Mouse (Mus musculus) kidney, adult 2 months (tissue): ENCODE results near the gene Tardbp. TPM values are rescaled to one million over a fixed set of nuclear protein-coding genes. Genes with fewer than 3 reads are reported as not detected.

ENCODE experiments used
- DNase-seq: peaks from one replicate; pipeline ENCODE4 v3.0.0; 2021
- H3K27ac ChIP-seq: fragments of 200-500 bp; 2 replicates; pipeline ENCODE4 v1.5.1; 2012; ENCODE audit warnings: low read depth, low read length, control low read depth, inconsistent platforms; ENCODE audit not compliant: insufficient read depth
- H3K27me3 ChIP-seq: fragments of 200-500 bp; replicated peaks from 2 replicates; pipeline ENCODE4 v1.6.1; 2012; ENCODE audit warnings: mild to moderate bottlenecking, moderate library complexity, low read length, inconsistent platforms; ENCODE audit not compliant: control insufficient read depth, insufficient read depth
- H3K36me3 ChIP-seq: fragments of 200-500 bp; 2 replicates; pipeline ENCODE4 v1.6.1; 2012; ENCODE audit warnings: mild to moderate bottlenecking, moderate library complexity, low read length, inconsistent platforms; ENCODE audit not compliant: control insufficient read depth, insufficient read depth
- H3K4me1 ChIP-seq: fragments of 200-500 bp; 2 replicates; pipeline ENCODE4 v1.6.1; 2011; ENCODE audit warnings: low read length; ENCODE audit not compliant: control insufficient read depth, insufficient read depth
- H3K4me3 ChIP-seq: fragments of 200-500 bp; 2 replicates; pipeline ENCODE4 v1.5.1; 2011; ENCODE audit warnings: mild to moderate bottlenecking, low read depth, low read length, control low read depth; ENCODE audit not compliant: insufficient read depth
- CTCF ChIP-seq: fragments of 200-500 bp; conservative IDR thresholded peaks from 2 replicates; pipeline ENCODE4 v1.5.1; 2011; ENCODE audit warnings: low read depth, mild to moderate bottlenecking, control low read depth, low read length, moderate library complexity, mixed read lengths; ENCODE audit not compliant: insufficient read depth, insufficient read length
- POLR2A ChIP-seq: fragments of 200-500 bp; IDR thresholded peaks from one replicate; pipeline ENCODE4 v1.6.1; 2011; ENCODE audit warnings: low read depth, low read length, control low read depth
- WGBS: fragments of 180-500 bp; shearing (Covaris S2); methylation state at CpG from one replicate; pipeline ENCODE4 v1.1.7; 2018; 5-methylcytosine and 5-hydroxymethylcytosine counted together
- polyA plus RNA-seq: library from polyadenylated mRNA; depleted of rRNA; stranded (reverse); fragments of >200 nt; gene quantifications from 2 replicates; pipeline ENCODE4 v1.2.3, GENCODE M21; 2012

Tardbp gene
- polyA plus RNA-seq, 1 experiment: 93.3 TPM

DNA sequence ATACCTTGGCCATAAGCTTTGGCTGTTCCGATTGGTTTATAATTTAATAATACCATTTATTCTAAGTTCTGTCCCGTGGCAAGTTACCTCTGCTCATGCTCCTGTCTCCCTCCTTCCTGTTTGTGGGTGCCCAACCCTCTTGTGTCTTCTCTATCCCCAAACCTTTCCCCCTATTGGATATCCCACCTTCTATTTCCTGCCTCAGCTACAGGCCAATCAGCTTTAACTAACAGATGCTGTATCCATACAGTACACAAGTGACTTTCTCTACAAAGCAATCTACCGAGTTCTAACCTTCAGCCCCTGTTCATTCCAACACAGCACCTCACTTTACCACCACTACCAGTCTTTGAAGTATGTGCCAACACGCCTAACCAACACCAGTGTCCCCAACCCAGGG, 3.2 kb downstream of the Tardbp start:
- WGBS: 69% methylated on average over 4 of the region's 4 CpGs
- H3K36me3 ChIP-seq: peaks cover 26% of the 10 kb centered on the region
- 0 out of 2 replicates have a peak overlapping the region, but pooled peaks have one; percentile 17 for H3K27ac ChIP-seq
- no peaks in the 10 kb centered on the region for H3K27me3 ChIP-seq
- no peak for DNase-seq
- no peak for TF ChIP-seq POLR2A
- no peak for TF ChIP-seq CTCF
- no peak overlapping the region for H3K4me3 ChIP-seq
- peaks cover 24% of the 10 kb centered on the region; the same call in 1 of the 2 replicates for H3K4me1 ChIP-seq

DNA sequence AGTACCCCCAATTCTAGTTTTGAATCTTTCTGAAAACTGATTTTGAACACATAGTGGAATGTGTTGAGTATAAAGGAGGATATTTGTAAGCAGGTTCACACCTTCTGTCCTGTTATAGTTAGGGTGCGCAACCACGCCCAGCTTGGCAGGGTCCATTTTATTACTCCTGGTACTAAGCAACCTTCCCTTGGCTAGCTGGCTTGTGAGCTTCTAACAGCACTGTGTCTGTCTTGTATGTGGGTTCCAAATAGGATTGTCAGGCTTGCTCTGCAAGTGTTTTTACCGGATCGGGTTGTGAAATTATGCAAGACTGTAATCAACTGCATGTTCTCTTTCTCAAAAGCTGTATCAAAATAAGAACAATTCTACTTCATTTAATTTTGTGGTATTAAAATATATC, 4.3 kb downstream of the Tardbp start:
- Histone ChIP-seq H3K36me3 (peaks cover 30% of the 10 kb centered on the region), H3K4me3 (no peak overlapping the region), H3K4me1 (peaks cover 24% of the 10 kb centered on the region; the same call in 1 of the 2 replicates), H3K27me3 (no peaks in the 10 kb centered on the region), H3K27ac (peak overlapping the region; percentile 4; the same call in 1 of the 2 replicates)
- no peak for DNase-seq
- 72% methylated on average over 4 of the region's 4 CpGs for WGBS
- no peak for TF ChIP-seq CTCF
- TF ChIP-seq POLR2A: no peak

DNA sequence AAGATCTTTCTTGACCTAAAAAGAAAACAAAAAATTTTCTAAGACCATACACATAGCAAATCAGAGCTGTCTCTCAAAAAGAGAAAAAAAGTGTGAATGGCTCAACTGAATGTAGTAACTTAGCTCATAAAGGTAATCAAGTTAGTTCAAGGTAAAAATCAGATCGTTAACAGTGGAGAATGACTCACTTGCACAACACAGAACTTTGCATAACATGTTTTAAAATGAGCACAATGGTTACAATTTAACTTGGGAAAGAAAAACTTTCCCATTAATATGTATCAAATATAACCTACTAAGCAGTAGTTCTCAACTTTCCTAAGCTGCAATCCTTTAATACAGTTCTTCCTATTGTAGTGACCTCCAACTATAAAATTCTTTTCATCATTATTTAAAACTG, 6.1 kb downstream of the Tardbp start:
- Histone ChIP-seq H3K27me3 (no peaks in the 10 kb centered on the region), H3K4me3 (no peak overlapping the region), H3K36me3 (peaks cover 33% of the 10 kb centered on the region), H3K4me1 (peaks cover 21% of the 10 kb centered on the region; the same call in 1 of the 2 replicates), H3K27ac (peak overlapping the region; percentile 87)
- TF ChIP-seq POLR2A: no peak
- TF ChIP-seq CTCF: no peak
- peak; percentile 50 for DNase-seq
- WGBS: 39% methylated on average over 1 of the region's 1 CpGs

DNA sequence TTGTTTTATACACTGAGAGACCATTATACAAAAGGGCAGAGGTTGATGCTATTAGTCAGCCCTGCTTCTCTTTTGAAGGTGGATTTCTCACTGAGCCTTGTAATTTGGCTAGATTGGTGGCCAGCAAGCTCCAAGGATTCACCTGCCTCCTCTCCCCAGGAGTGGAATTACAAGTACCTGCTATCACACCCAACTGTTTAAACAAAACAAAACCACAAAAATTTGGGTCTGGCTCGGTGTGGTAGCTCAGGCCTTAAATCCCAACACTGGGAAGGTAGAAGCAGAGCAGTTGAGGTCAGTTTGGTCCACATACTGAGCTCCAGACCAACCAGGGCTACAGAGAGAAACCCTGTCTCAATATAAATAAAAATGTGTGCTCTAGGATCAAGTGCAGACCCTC, 7.0 kb downstream of the Tardbp start:
- Histone ChIP-seq H3K27me3 (no peaks in the 10 kb centered on the region), H3K4me1 (peaks cover 18% of the 10 kb centered on the region; the same call in 1 of the 2 replicates), H3K36me3 (peaks cover 34% of the 10 kb centered on the region), H3K27ac (peak overlapping the region; percentile 87), H3K4me3 (no peak overlapping the region)
- TF ChIP-seq CTCF: no peak
- TF ChIP-seq POLR2A: no peak
- 64% methylated on average over 1 of the region's 1 CpGs for WGBS
- no peak for DNase-seq

DNA sequence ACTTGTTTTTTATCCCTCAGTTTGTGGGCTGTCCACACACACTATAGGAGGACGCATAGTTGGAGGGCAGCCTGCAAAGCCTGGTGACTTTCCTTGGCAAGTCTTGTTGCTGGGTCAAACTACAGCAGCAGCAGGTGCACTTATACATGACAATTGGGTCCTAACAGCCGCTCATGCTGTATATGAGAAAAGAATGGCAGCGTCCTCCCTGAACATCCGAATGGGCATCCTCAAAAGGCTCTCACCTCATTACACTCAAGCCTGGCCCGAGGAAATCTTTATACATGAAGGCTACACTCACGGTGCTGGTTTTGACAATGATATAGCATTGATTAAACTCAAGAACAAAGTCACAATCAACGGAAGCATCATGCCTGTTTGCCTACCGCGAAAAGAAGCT, 13.1 kb downstream of the Tardbp start:
- Histone ChIP-seq H3K36me3 (peaks cover 12% of the 10 kb centered on the region), H3K4me1 (peaks cover 19% of the 10 kb centered on the region), H3K27ac (no peak overlapping the region), H3K27me3 (no peaks in the 10 kb centered on the region), H3K4me3 (no peak overlapping the region)
- no peak for TF ChIP-seq CTCF
- no peak for TF ChIP-seq POLR2A
- 75% methylated on average over 9 of the region's 9 CpGs for WGBS
- no peak for DNase-seq

DNA sequence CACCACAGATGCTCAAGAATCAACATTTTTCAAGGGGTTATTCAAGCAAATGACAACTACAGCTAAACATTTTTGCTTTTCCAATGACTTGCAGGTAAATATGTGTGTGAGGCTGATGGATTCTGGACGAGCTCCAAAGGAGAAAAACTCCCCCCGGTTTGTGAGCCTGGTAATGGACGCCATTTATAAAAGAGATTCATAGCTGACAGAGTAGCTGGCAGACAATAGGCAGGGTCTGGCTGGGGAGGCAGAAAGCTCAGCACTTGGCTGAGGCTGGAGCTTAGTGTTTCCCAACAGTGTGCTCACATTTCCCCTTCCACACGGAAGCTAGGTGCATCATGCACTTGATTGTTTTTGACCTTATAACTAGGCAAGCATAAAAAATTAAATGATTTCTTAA, 14.3 kb downstream of the Tardbp start:
- no peak overlapping the region for H3K27ac ChIP-seq
- H3K4me3 ChIP-seq: no peak overlapping the region
- peaks cover 7% of the 10 kb centered on the region for H3K36me3 ChIP-seq
- TF ChIP-seq POLR2A (no peak), CTCF (no peak)
- H3K4me1 ChIP-seq: peaks cover 22% of the 10 kb centered on the region
- peak; percentile 32 for DNase-seq
- WGBS: 33% methylated on average over 4 of the region's 4 CpGs
- no peaks in the 10 kb centered on the region for H3K27me3 ChIP-seq

DNA sequence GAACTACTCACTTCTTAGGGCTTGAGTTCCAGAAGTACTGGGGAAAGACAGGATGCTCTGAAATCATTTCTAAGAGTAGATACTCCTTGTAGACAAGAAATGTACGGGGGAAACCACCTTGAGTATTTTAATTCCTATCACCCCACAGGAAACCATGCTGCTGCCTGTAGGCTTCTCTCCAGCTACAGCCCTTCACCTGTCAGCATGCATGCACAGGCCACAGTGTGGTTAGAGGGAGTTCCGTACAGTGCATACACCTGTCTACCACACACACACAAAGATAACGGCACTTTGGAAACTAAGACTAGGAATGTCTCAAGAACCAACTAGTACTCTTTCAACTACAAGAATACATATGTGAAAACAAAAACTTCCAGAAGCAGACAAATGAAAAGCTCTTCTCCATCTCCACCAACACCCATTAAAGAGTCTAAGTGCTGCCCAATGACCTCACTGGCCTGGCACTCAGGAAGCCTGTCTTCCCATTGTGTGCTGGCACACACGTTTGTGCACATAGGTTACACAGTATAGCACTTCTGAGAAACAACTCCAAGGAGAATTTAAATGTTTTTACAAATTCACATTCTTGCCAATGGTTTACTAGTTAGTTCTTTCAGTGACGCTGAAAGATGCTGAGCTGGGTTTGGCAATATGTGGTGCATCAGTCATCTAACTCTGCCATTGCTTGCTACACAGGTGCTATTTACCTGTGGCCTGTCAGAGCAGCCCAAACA, 16.0 kb downstream of the Tardbp start:
- no peak overlapping the region for H3K27ac ChIP-seq
- TF ChIP-seq CTCF: no peak
- no peak for TF ChIP-seq POLR2A
- DNase-seq: no peak
- H3K4me3 ChIP-seq: no peak overlapping the region
- peaks cover 5% of the 10 kb centered on the region for H3K36me3 ChIP-seq
- no peaks in the 10 kb centered on the region for H3K27me3 ChIP-seq
- WGBS: 58% methylated on average over 5 of the region's 5 CpGs
- peaks cover 22% of the 10 kb centered on the region for H3K4me1 ChIP-seq
